Mouse (Mus musculus) layer of hippocampus, postnatal 25 days (tissue): ENCODE measurements around the gene Copz1. TPM values are rescaled to one million over a fixed set of nuclear protein-coding genes. Genes with fewer than 3 reads are reported as not detected.
"Not testable (repeated sequence)": the region's sequence is repeated elsewhere in the genome, so short reads cannot be mapped to it uniquely, and the experiment has no call there.

ENCODE experiments used
- DNase-seq, 2 experiments: peaks; one replicate each; pipeline ENCODE4 v3.0.0; 2022; ENCODE audit warnings: mixed read lengths in 2 of 2, low spot score in 1 of 2; ENCODE audit errors: extremely low spot score in 1 of 2
- total RNA-seq, 2 experiments: library from RNA; stranded (reverse); gene quantifications; 2 replicates each; pipeline ENCODE4 v1.2.3; 2021

Gene Copz1
- total RNA-seq: 100 to 1,000 TPM; 101 to 105 TPM

DNA sequence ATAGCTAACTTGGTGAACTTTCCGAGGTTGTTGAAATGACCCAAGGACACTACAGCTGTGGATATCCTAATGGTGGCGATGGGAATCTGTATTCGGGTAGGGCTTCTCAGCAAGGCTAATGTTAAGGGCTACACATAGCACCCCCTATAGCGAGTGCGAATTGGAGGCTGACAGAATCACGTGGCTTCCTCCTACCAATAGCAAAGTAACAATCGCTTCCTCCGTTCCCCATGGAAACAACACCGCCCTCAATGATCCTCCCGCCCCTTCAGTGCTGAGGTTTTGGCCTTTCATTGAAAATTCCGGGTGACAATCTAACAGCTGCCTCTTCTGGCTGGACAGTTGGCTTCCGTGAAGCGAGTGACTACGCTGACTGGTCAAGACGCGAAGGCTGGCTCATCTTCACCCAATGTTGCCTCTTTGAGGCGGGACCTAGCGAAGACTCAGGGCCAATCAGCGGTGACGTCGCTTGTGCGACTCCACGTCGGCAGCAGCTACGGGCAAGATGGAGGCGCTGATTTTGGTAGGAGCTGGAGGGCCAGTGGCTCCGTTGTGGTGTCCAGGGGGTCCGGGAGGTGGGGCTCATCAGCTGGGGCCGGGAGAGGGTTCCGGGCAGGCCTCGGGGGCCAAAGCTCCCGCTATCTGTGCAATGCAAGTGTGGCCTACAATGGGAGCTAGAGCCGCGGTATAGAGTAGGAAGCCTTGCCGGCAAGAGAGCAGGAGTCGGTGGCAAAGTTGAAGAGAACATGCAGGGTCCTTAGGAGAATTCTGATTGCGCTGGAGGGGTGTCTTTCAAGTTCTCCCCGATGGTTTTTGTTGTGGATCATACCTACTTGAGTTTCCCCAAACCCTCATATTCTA is at the start of gene Copz1:
Gene Copz1 (plus strand): TSS at position 296 of the 861 bp plus-strand sequence.
- DNase-seq: peak; percentile 82 to 89

DNA sequence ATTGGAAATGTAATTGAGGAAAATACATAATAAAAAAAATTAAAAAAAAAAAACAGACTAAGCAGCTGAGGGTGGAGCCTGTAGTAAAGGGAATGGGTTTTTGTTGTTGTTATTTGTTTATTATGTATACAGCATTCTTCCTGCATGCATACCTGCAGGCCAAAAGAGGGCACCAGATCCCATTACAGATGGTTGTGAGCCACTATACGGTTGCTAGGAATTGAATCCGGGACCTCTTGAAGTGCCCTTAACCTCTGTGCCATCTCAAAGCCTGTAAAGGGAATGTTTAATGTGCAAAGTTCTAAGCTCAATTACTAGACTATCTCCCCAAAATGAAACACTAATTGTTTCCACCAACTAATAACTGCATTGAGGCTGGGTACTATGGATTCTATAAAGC is 48.4 kb upstream of the Copz1 start:
- DNase-seq: no peak

- no peak for DNase-seq
Measured at GRCm38 (mm10) chr15:103227022-103227421, 45.5 kb upstream of the Copz1 start.

DNA sequence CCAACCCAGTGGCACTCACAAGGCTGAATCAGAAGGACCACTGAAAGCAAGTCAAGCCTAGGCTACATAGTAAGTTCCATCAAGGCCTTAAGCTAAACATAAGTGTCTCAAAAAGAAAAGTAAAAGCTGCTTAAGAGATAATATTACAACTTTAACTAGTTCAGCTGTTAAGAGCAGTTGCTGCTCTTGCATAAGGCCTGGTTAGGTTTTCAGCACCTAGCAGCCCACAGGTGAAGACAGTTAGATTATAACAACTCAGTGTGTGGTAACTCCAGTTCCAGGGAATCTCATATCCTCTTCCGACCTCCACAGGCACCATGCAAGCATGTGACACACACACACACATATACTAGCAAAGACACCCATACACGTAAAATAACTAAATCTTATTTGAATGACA is 44.9 kb upstream of the Copz1 start:
- DNase-seq: no peak

DNA sequence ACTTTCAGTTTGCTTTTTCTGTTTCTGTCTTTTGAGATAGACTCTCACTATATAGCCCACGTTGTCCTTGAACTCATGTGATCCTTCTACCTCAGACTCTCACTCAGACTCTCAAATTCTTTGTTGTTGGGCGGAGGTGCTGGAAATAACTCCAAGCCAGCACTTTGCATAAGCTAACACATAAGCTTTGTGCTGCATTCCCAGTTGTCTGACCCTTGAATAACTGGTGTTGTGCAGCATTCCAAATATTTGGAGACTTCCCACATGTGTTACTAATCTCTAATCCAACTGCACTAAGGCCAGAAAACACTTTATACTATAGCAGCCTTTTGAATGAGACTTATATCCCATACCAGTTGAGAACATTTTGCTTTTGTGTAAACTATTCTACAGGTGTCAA is 43.6 kb upstream of the Copz1 start:
- no peak for DNase-seq

GRCm38 (mm10) chr15:103233119-103233518 is 39.4 kb upstream of the Copz1 start:
- no peak for DNase-seq

GRCm38 (mm10) chr15:103237295-103237694 is 35.2 kb upstream of the Copz1 start:
- DNase-seq: no peak

GRCm38 (mm10) chr15:103239130-103239684 is 33.3 kb upstream of the Copz1 start:
- peak; percentile 68 to 75 for DNase-seq

DNA sequence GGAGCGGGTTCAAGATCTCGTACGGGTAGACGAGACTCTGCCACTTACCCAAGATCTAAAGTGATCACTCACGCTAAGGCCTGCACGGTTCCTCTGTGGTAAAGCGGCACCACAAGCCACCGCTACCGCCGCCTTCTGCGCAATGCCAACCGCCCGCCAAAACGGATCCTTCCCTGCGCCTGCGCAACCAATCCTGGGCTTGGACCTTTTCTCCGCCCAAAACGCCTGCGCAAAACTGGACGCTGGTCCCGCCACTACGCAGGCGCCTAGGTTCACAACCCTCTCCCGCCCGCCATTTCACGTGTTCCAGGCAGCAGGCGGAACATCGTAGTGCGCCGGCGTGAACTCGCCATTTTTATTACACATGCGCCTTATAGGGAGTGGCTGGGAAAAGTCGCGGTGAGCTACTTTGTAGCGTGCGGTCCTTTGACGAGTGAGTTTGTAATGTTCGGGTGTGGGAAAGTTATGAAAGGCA is 32.8 kb upstream of the Copz1 start, which contains the start of gene Cbx5:
Gene Cbx5 (minus strand): TSS at position 132 of the 475 bp plus-strand sequence.
- peak; percentile 87 to 91 for DNase-seq

DNA sequence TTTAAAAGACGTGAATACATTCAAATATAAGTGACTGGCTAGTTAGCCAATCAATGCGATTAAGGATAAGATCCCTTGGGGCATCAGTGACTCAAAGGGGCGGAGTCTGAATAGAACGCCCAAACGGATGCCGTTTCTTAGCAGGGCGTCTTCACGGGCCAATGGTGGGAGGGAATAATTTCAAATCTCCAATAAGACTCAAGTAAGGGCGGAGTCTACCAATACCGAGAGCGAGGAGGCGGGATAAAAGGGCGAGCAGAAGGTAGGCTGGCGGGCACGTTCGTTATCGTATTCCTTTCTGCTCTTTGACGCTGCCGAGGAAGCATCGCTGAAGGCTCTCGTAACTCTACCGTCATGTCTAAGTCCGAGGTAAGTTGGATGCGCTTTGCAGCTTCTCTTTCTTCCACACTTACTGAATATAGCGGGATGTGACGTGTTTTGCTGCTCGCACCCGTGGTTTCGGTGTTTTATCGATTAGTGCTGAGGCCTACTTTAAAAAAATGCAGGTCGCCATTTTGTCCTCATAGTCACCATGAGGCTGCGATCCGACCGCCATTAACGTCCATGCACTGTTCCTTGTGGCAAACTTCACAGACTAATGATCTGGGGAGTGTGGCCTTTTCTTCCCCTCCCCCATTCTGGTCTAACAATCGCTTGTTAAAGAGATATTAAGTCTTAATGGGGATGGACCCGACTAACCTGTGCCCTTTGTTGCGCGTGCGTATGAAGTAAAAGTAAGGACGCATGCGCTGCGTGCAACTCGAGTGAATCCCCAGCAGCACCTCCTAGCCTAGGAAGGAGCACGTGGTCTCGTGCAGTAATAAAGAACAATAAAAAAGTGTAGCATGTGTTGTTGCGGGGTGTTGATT is 32.1 kb upstream of the Copz1 start, which contains the start of gene Hnrnpa1:
Gene Hnrnpa1 (plus strand): TSS at position 273 of the 869 bp plus-strand sequence.
- DNase-seq: peak; percentile 65 to 69

- DNase-seq: not testable (repeated sequence)
Measured at GRCm38 (mm10) chr15:103241071-103242018, 31.2 kb upstream of the Copz1 start.

- DNase-seq: no peak
Measured at GRCm38 (mm10) chr15:103242885-103243284, 29.6 kb upstream of the Copz1 start.

- DNase-seq: no peak
Measured at GRCm38 (mm10) chr15:103245616-103246015, 26.9 kb upstream of the Copz1 start.

- no peak for DNase-seq
Measured at GRCm38 (mm10) chr15:103247078-103247781, 25.3 kb upstream of the Copz1 start.

GRCm38 (mm10) chr15:103247782-103248400 is 24.6 kb upstream of the Copz1 start:
- DNase-seq: no peak

GRCm38 (mm10) chr15:103248401-103249313 is 23.9 kb upstream of the Copz1 start:
- peak in 1 of 2 experiments; percentile 13 for DNase-seq

DNA sequence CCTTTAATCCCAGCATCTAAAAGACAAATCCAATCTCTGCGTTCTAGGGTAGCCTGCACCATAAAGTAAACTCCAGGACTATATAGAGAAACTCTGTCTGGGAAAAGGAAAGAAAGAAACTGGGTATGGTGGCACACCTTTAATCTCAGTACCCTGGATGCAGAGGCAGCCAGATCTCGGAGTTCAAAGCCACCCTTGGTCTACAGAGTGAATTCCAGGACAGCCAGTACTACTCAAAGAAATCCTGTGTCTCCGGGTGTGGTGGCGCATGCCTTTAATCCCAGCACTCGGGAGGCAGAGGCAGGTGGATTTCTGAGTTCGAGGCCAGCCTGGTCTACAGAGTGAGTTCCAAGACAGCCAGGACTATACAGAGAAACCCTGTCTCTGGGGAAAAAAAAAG is 23.0 kb upstream of the Copz1 start:
- not testable (repeated sequence) for DNase-seq
